Mouse (Mus musculus): Measurements from ENCODE around the gene Ms4a6d.

Gene Ms4a6d

DNA sequence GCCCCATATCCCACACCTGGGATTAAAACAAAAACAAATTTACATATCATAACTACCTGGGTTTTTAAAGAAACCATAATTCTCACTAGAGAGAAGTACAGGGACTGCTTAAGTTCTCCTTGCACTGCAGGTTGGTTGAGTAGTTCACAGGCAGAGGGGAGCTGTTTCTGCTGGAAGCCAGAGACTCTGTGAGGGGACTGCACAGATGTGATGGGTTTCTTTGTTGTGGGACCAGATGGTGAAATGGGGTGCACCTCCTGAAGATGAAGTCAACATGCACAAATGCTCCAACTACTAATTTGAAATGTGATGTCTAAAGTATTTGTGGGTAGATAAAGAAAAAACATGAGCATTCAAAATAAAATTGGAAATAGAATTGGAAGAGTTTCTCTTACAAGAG lies 56.7 kb downstream of the Ms4a6d start:
- peak; percentile 73 for DNase-seq

DNA sequence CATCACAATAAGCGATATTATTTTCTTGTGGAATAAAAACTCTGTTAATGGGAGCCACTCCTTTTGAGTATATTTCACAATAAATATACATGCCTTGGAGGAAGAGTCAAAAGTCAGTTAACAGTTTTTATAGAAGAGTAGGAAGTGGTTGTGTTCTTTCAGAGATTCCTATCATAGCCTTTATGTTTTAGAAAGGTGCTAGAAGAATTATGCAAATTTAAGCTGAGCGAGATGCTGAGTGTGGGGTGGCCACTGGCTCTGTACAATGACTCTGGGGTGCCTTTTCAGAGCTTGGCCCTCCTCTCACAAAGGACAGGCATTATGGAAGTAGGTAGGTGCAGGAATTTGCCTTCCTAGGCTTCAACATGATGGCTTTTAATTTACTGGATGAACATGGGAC lies 60.3 kb downstream of the Ms4a6d start:
- DNase-seq = peak; percentile 28

DNA sequence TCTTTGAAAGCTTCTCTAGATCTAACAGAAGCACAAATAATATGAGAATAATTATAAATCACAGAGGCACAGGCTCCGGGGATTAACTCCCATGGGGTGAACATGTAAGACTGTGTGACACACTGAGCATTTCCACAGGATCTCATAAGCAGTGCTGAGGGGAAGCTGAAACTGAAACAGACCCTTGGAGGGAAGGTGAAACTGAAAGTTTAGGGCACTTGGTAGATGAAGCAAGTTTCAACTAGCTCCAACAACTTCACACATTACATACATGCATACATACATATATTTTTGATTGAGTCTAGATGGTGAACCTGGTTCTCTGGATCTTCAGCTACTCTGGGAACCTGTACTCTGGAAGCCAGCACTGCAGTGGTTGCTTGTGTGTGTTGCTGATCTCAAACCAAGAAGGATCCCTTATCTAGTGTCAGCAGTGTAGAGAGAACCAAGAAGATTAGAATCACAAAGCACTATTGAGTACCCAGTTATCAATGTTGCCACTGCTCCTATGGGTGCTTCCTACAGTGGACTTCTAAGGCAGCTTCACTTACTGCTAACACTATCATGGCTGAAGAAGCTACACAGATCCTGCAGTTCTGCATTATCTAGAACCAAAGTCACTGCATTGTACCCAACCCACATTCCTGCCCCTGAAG lies 64.4 kb downstream of the Ms4a6d start:
- DNase-seq = peak; percentile 57

DNA sequence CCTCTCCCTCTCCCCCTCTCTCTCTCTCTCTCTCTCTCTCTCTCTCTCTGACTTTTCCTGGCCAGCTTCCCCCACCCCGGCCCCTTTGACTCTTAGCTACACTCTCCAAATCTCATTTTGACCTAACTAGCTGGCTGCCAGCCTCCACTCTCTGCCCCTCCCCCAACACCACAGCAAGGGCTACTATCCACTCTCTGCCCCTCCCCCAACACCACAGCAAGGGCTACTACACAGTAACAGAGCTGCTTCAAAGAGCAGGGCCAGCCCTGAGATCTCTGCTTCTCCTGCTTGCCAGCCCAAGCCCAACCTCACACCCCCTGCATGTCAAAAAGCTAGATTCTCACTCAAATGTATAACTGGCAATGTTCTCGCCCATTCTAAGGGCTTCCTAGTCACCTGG lies 67.3 kb downstream of the Ms4a6d start:
- DNase-seq = no peak

All from thymus, postnatal 14 days (tissue).